In the genomic region with DNA sequence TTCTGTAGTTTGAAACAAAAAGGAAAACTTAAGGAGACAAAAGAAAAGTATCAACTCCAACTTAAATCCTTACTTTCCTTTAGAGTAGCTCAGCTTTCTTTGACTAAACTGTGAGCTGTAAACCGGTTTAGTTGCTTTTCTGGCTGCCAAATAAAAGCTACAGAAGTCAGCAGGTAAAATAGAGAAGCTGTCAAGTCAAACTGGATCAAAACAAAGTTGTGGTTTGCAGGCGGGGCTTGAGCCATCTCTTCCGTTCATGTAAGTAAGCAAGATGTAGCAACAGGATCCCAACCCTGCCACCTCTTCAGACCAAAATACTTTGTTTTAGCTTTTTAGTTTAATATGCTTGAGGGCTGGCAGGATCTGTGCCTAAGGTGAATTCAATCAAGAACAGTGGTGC, we compare ENCODE assay signal across 11 mouse cellular contexts. TPM values are rescaled to one million over a fixed set of nuclear protein-coding genes. Genes with fewer than 3 reads are reported as not detected.
A peak's percentile ranks its signal among the peaks of the same experiment; 100 is the strongest.
DNase-seq lines count a peak whose midpoint lies in the region; ATAC-seq and TF ChIP-seq lines count a peak whose summit lies in the region.
"Had no signal": no experiment of that assay in that cellular context is flagged by ENCODE, and none has a peak within 500 bp of the region (broad histone marks: within the 10 kb centered on the region; RNA-seq: fewer than 3 reads in every experiment).

No protein-coding gene starts in this region.

- H3K4me3 ChIP-seq in small intestine, adult 2 months (ENCODE audit: low read depth, low read length): no peak overlapping the region
- H3K4me3 ChIP-seq: erythroblast, embryonic 14.5 days; heart, adult 2 months had no signal

- no peaks in the 10 kb centered on the region for H3K36me3 ChIP-seq in small intestine, adult 2 months (ENCODE audit: control insufficient read depth, insufficient read depth, low read length)

- no peaks in the 10 kb centered on the region for H3K4me1 ChIP-seq in small intestine, adult 2 months (ENCODE audit: control insufficient read depth, insufficient read depth, insufficient read length, low read length)

- DNase-seq in 416B (ENCODE audit: low read depth): peak; percentile 83
- DNase-seq in CD4-positive, CD25-positive, alpha-beta regulatory T cell, adult 2 months (ENCODE audit: low read depth, low spot score): peak; percentile 81
- DNase-seq in cerebellum, postnatal 14 days: no peak
- DNase-seq in left cerebral cortex, postnatal 36 days (ENCODE audit: low spot score in 2 of 2): no peak
- DNase-seq in layer of hippocampus, postnatal 36 days: no peak

- WGBS in small intestine, adult 2 months: 37% methylated on average over 3 of the region's 3 CpGs

- TF ChIP-seq POLR2A in small intestine, adult 2 months (IDR thresholded peaks at IDR 0.05; ENCODE audit: low read depth, low read length): no peak

- H3K27me3 ChIP-seq in small intestine, adult 2 months (ENCODE audit: control insufficient read depth, insufficient read depth, low read length): no peaks in the 10 kb centered on the region

- intact Hi-C loops in left cerebral cortex, postnatal 36 days (cut with DNase I): no loop called here

- peak overlapping the region; percentile 75 for H3K27ac ChIP-seq in small intestine, adult 2 months (ENCODE audit: insufficient read depth, low read depth, low read length)
- H3K27ac ChIP-seq: heart, adult 2 months had no signal

- peak; percentile 93 for ATAC-seq in inflammation-experienced regulatory T-cells, adult 6 months
- ATAC-seq: hindbrain, embryonic 16.5 days had no signal

- no peak for TF ChIP-seq CTCF in small intestine, adult 2 months (IDR thresholded peaks at IDR 0.05; ENCODE audit: extremely low read depth, insufficient read length, insufficient replicate concordance, low read depth, low read length)

RNA-seq across cellular contexts. Expression of a gene that starts 15.8 kb away (rescaled TPM):
- polyA plus RNA-seq in inflammation-experienced regulatory T-cells, adult 6 months (2017; shearing (Covaris generic)): 10 to 100 TPM; 11.8 to 19.8 (median 19.2) TPM
- polyA plus RNA-seq in small intestine, adult 2 months (2012; rRNA removed): 5.9 and 8.9 TPM in 2 replicates
- total RNA-seq in left cerebral cortex, postnatal 36 days (2021): 10 to 100 TPM; 62.0 to 63.1 TPM
- total RNA-seq in layer of hippocampus, postnatal 36 days (2021): 10 to 100 TPM; 52.5 to 55.0 TPM

RNA-seq across cellular contexts. Expression of a gene that starts 38.1 kb away (rescaled TPM):
- polyA plus RNA-seq in inflammation-experienced regulatory T-cells, adult 6 months (2017; shearing (Covaris generic)): 100 to 1,000 TPM; 316 to 410 (median 348) TPM
- 37.2 and 66.7 TPM in 2 replicates for polyA plus RNA-seq in small intestine, adult 2 months (2012; rRNA removed)
- 100 to 1,000 TPM; 201 to 202 TPM for total RNA-seq in left cerebral cortex, postnatal 36 days (2021)
- total RNA-seq in layer of hippocampus, postnatal 36 days (2021): 100 to 1,000 TPM; 204 to 205 TPM

RNA-seq across cellular contexts. Expression of a gene that starts 41.0 kb away (rescaled TPM):
- polyA plus RNA-seq in inflammation-experienced regulatory T-cells, adult 6 months (2017; shearing (Covaris generic)): under 1 TPM in 1 of 3 experiments, not detected in 2; 0.15 TPM
- polyA plus RNA-seq in small intestine, adult 2 months (2012; rRNA removed): 0.04 TPM in 1 of 2 replicates, not detected in the other
- total RNA-seq in left cerebral cortex, postnatal 36 days (2021): 10 to 100 TPM; 78.9 to 87.4 TPM
- 100 to 1,000 TPM; 110 TPM for total RNA-seq in layer of hippocampus, postnatal 36 days (2021)
- total RNA-seq: megakaryocyte-erythroid progenitor cell, adult 5-6 weeks had no signal
- polyA plus RNA-seq: erythroblast, embryonic 14.5 days had no signal

Comparison
In these comparisons a context has a peak if more than half of its experiments do, and no peak if none do; other contexts are left out.
1. DNase-seq: peak in 416B (single experiment) and CD4-positive, CD25-positive, alpha-beta regulatory T cell, adult 2 months (single experiment); none in cerebellum, postnatal 14 days (0 of 2), left cerebral cortex, postnatal 36 days (0 of 2) and layer of hippocampus, postnatal 36 days (0 of 2).